7 mouse cellular contexts compared by ENCODE assay signal in genomic region chr4:123717574-123718433, GRCm38 (mm10). TPM values are rescaled to one million over a fixed set of nuclear protein-coding genes. Genes with fewer than 3 reads are reported as not detected.
A peak's percentile ranks its signal among the peaks of the same experiment; 100 is the strongest.
DNase-seq lines count a peak whose midpoint lies in the region; ATAC-seq and TF ChIP-seq lines count a peak whose summit lies in the region.

TSS of gene Ndufs5 (minus strand) at chr4:123718202.

- ATAC-seq in intestine, postnatal 0 days = peak; percentile 99
- peak; percentile 95 for ATAC-seq in midbrain, embryonic 12.5 days (ENCODE audit: low FRiP score, low read depth)

- H3K4me1 ChIP-seq in embryonic facial prominence, embryonic 10.5 days = peaks cover 18% of the 10 kb centered on the region
- no peaks in the 10 kb centered on the region for H3K4me1 ChIP-seq in intestine, postnatal 0 days (replicated peaks; ENCODE audit: control insufficient read depth, insufficient read depth, low read length)
- H3K4me1 ChIP-seq in midbrain, embryonic 12.5 days = peaks cover 11% of the 10 kb centered on the region
- H3K4me1 ChIP-seq in small intestine, adult 2 months (ENCODE audit: control insufficient read depth, insufficient read depth, insufficient read length, low read length) = 0 out of 2 replicates have a peak, but pooled peaks cover 2% of the 10 kb centered on the region

- H3K36me3 ChIP-seq in embryonic facial prominence, embryonic 10.5 days (replicated peaks) = peaks cover 29% of the 10 kb centered on the region
- peaks cover 4% of the 10 kb centered on the region for H3K36me3 ChIP-seq in intestine, postnatal 0 days (ENCODE audit: control insufficient read depth, insufficient read depth)
- peaks cover 24% of the 10 kb centered on the region for H3K36me3 ChIP-seq in midbrain, embryonic 12.5 days
- peaks cover 21% of the 10 kb centered on the region for H3K36me3 ChIP-seq in small intestine, adult 2 months (ENCODE audit: control insufficient read depth, insufficient read depth, low read length)

- intact Hi-C loops in left cerebral cortex, postnatal 4 days (cut with DNase I) = no loop called here

- peak; percentile 96 for DNase-seq in adrenal gland, postnatal 10 days
- peak; percentile 96 for DNase-seq in embryonic facial prominence, embryonic 10.5 days (ENCODE audit: low spot score)
- no peak for DNase-seq in gonadal fat pad, adult 2 months (ENCODE audit: low read depth)
- peak; percentile 97 for DNase-seq in left cerebral cortex, postnatal 4 days

- H3K9ac ChIP-seq in intestine, postnatal 0 days (ENCODE audit: low read depth, low read length) = peak within 1 kb of the TSS; percentile 60
- H3K9ac ChIP-seq in midbrain, embryonic 12.5 days (replicated peaks) = peak within 1 kb of the TSS; percentile 92

- no peaks in the 10 kb centered on the region for H3K27me3 ChIP-seq in embryonic facial prominence, embryonic 10.5 days (replicated peaks; ENCODE audit: low read depth, poor library complexity, severe bottlenecking)
- H3K27me3 ChIP-seq in intestine, postnatal 0 days (replicated peaks; ENCODE audit: control insufficient read depth, insufficient read depth, low read length) = no peaks in the 10 kb centered on the region
- H3K27me3 ChIP-seq in midbrain, embryonic 12.5 days = no peaks in the 10 kb centered on the region
- H3K27me3 ChIP-seq in small intestine, adult 2 months (ENCODE audit: control insufficient read depth, insufficient read depth, low read length) = no peaks in the 10 kb centered on the region

- no peak for TF ChIP-seq CTCF in intestine, postnatal 0 days (IDR thresholded peaks at IDR 0.05; ENCODE audit: low read depth)
- TF ChIP-seq CTCF in small intestine, adult 2 months (IDR thresholded peaks at IDR 0.05; ENCODE audit: extremely low read depth, insufficient read length, insufficient replicate concordance, low read depth, low read length) = no peak

- peak within 1 kb of the TSS; percentile 92 for H3K4me3 ChIP-seq in embryonic facial prominence, embryonic 10.5 days
- peak within 1 kb of the TSS; percentile 77 for H3K4me3 ChIP-seq in intestine, postnatal 0 days (ENCODE audit: low read depth, low read length)
- peak within 1 kb of the TSS; percentile 89 for H3K4me3 ChIP-seq in midbrain, embryonic 12.5 days
- H3K4me3 ChIP-seq in small intestine, adult 2 months (ENCODE audit: low read depth, low read length) = peak within 1 kb of the TSS; percentile 91

- H3K4me2 ChIP-seq in intestine, postnatal 0 days (replicated peaks; ENCODE audit: low read depth) = peak within 1 kb of the TSS; percentile 70
- H3K4me2 ChIP-seq in midbrain, embryonic 12.5 days (replicated peaks) = peak within 1 kb of the TSS; percentile 82

- no peaks in the 10 kb centered on the region for H3K9me3 ChIP-seq in embryonic facial prominence, embryonic 10.5 days
- H3K9me3 ChIP-seq in intestine, postnatal 0 days (ENCODE audit: control insufficient read depth) = no peaks in the 10 kb centered on the region
- no peaks in the 10 kb centered on the region for H3K9me3 ChIP-seq in midbrain, embryonic 12.5 days

- WGBS in embryonic facial prominence, embryonic 10.5 days = under 1% methylated on average over 40 of the region's 40 CpGs
- under 1% methylated on average over 40 of the region's 40 CpGs for WGBS in intestine, postnatal 0 days
- under 1% methylated on average over 40 of the region's 40 CpGs for WGBS in midbrain, embryonic 12.5 days
- under 1% methylated on average over 40 of the region's 40 CpGs for WGBS in small intestine, adult 2 months

- peak; percentile 84 for TF ChIP-seq POLR2A in small intestine, adult 2 months (IDR thresholded peaks at IDR 0.05; ENCODE audit: low read depth, low read length)

- peak within 1 kb of the TSS; percentile 87 for H3K27ac ChIP-seq in embryonic facial prominence, embryonic 10.5 days (replicated peaks)
- H3K27ac ChIP-seq in intestine, postnatal 0 days (ENCODE audit: low read depth, low read length) = peak within 1 kb of the TSS; percentile 55
- 0 out of 2 replicates have a peak within 1 kb of the TSS, but pooled peaks have one; percentile 58 for H3K27ac ChIP-seq in midbrain, embryonic 12.5 days (replicated peaks)
- peak within 1 kb of the TSS; percentile 81 for H3K27ac ChIP-seq in small intestine, adult 2 months (ENCODE audit: insufficient read depth, low read depth, low read length)

RNA-seq across cellular contexts. Expression of gene Ndufs5, which starts in this region (rescaled TPM):
- 100 to 1,000 TPM; 371 to 393 TPM for total RNA-seq in adrenal gland, postnatal 10 days (2021)
- 332 and 340 TPM in 2 replicates for polyA plus RNA-seq in embryonic facial prominence, embryonic 10.5 days (2016; fragmentation: Nextera tagmentation; extraction: Ambion mirVana)
- 44.6 and 74.2 TPM in 2 replicates for polyA plus RNA-seq in gonadal fat pad, adult 2 months (2012; rRNA removed)
- 370 and 395 TPM in 2 replicates for polyA plus RNA-seq in intestine, postnatal 0 days (2015; fragmentation: Nextera tagmentation; extraction: Ambion mirVana)
- total RNA-seq in left cerebral cortex, postnatal 4 days (2021) = 100 to 1,000 TPM; 134 to 138 TPM
- 318 and 329 TPM in 2 replicates for polyA plus RNA-seq in midbrain, embryonic 12.5 days (2016; fragmentation: Nextera tagmentation; extraction: Ambion mirVana)
- 7.1 and 16.5 TPM in 2 replicates for polyA plus RNA-seq in small intestine, adult 2 months (2012; rRNA removed)
